Mouse (Mus musculus): Measurements from ENCODE around the gene Taf1b. TPM values are rescaled to one million over a fixed set of nuclear protein-coding genes. Genes with fewer than 3 reads are reported as not detected.
A peak's percentile ranks its signal among the peaks of the same experiment; 100 is the strongest.
"Not testable (repeated sequence)": the region's sequence is repeated elsewhere in the genome, so short reads cannot be mapped to it uniquely, and the experiment has no call there.

Taf1b gene
- 26.9 and 27.4 TPM in 2 replicates for polyA plus RNA-seq (2016; fragmentation: Nextera tagmentation; extraction: Ambion mirVana)

DNA sequence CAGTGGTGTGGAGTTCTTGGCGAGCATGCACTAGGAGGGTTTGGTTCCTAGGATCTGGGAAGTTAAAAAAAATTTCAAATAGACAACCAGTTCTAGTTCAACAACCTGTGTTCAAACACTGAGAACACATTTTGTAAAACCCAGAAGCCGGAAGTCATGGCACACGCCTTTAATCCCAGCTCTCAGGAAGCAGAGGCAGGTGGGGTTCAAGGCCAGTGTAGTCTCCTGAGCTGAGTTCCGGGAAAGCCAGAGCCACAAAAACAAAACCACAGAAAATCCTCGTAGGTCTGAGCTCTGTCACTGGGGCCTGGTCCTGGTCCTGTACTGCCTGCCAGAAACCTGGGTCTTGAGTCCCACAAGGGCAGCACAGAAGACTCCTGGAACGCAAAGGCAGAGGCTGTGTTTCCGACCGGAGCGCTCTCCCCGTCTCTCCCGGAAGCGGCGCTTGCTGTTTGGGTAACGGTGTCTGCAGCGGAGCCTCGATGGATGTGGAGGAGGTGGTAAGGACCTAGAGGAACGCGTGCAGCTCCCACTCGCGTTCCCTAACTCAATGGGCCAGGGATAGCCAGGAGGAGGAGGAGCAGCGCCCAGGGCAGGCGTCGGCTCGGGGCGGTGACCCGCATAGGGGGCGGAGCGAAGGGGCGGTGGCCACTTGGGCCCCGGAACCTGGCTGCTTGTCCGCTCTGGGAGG lies at the start of gene Taf1b:
Gene Taf1b, plus strand, starts transcription at position 210 of the 691 bp plus-strand sequence.
- H3K36me3 ChIP-seq = 0 out of 2 replicates have a peak, but pooled peaks cover 2% of the 10 kb centered on the region
- peak within 1 kb of the TSS; percentile 77 for H3K4me3 ChIP-seq
- WGBS = 9% methylated on average over 31 of the region's 31 CpGs
- peak; percentile 90 for ATAC-seq (ENCODE audit: low FRiP score, low read depth)
- H3K4me2 ChIP-seq (replicated peaks) = peak within 1 kb of the TSS; percentile 56
- no peaks in the 10 kb centered on the region for H3K27me3 ChIP-seq
- H3K9ac ChIP-seq (replicated peaks) = peak within 1 kb of the TSS; percentile 73
- no peaks in the 10 kb centered on the region for H3K9me3 ChIP-seq
- H3K27ac ChIP-seq (replicated peaks) = 0 out of 2 replicates have a peak within 1 kb of the TSS, but pooled peaks have one; percentile 30
- H3K4me1 ChIP-seq = no peaks in the 10 kb centered on the region

- H3K4me1 ChIP-seq = no peaks in the 10 kb centered on the region
- no peak overlapping the region for H3K9ac ChIP-seq (replicated peaks)
- H3K9me3 ChIP-seq = no peaks in the 10 kb centered on the region
- ATAC-seq (ENCODE audit: low FRiP score, low read depth) = no peak
- 93% methylated on average over 10 of the region's 10 CpGs for WGBS
- H3K36me3 ChIP-seq = no peaks in the 10 kb centered on the region
- H3K4me2 ChIP-seq (replicated peaks) = no peak overlapping the region
- no peak overlapping the region for H3K27ac ChIP-seq (replicated peaks)
- no peak overlapping the region for H3K4me3 ChIP-seq
- H3K27me3 ChIP-seq = no peaks in the 10 kb centered on the region
Measured at GRCm38 (mm10) chr12:24460406-24460805, 37.8 kb upstream of the Taf1b start.

GRCm38 (mm10) chr12:24462121-24462520 lies 36.0 kb upstream of the Taf1b start:
- WGBS = 45% methylated on average over 4 of the region's 4 CpGs
- not testable (repeated sequence) for ATAC-seq (ENCODE audit: low FRiP score, low read depth); H3K9ac ChIP-seq (replicated peaks)

DNA sequence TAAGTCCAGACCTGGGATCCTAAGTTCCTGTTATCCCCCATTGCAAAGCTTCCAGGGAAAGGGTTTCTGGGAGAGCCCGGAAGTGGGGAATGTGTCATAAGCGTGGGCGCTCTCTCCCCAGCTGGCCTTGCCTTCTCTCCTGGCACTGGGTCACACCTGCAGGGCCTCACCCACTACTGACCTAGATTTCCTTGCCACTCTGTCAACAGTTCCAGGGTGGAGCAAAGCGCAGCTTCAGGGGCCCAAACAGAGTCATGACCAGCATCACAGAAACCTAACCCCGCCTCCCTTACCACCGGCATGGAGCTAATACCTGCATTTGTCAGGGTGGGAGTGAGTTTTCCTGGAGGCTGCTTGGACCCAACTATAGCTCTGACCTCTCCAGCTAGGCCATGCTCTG lies 34.7 kb upstream of the Taf1b start:
- not testable (repeated sequence) for H3K27ac ChIP-seq (replicated peaks); H3K4me2 ChIP-seq (replicated peaks); H3K9me3 ChIP-seq; ATAC-seq (ENCODE audit: low FRiP score, low read depth); H3K4me1 ChIP-seq; H3K27me3 ChIP-seq; H3K9ac ChIP-seq (replicated peaks); H3K36me3 ChIP-seq; H3K4me3 ChIP-seq
- WGBS = 87% methylated on average over 6 of the region's 6 CpGs

More at GRCm38 (mm10) chr12:24462121-24462520, 36.0 kb upstream of the Taf1b start:
- not testable (repeated sequence) for H3K4me3 ChIP-seq; H3K9me3 ChIP-seq; H3K36me3 ChIP-seq; H3K27ac ChIP-seq (replicated peaks); H3K4me2 ChIP-seq (replicated peaks); H3K4me1 ChIP-seq; H3K27me3 ChIP-seq

DNA sequence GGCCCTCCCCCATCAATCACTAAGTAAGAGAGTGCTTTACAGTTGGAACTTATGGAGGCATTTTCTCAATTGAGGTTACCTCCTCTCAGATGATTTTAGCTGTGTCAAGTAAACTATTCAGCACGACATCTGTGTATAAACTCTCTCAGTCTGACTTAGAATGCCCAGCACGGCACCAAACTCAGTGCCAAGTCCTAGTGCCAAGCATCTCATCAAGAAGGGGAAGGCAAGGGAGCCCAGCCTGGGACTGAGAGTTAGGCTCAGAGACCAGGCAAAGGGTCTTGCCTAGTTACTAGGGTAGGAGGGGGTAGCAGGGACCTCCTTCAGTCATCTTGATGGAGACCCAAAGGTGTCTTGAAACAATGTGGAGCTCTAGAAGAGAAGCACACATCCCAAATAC lies 29.2 kb upstream of the Taf1b start:
- H3K4me1 ChIP-seq = no peaks in the 10 kb centered on the region
- no peak overlapping the region for H3K4me2 ChIP-seq (replicated peaks)
- H3K27me3 ChIP-seq = no peaks in the 10 kb centered on the region
- H3K27ac ChIP-seq (replicated peaks) = no peak overlapping the region
- no peak overlapping the region for H3K9ac ChIP-seq (replicated peaks)
- no peaks in the 10 kb centered on the region for H3K9me3 ChIP-seq
- no peak for ATAC-seq (ENCODE audit: low FRiP score, low read depth)
- H3K4me3 ChIP-seq = no peak overlapping the region
- WGBS = 77% methylated on average over 2 of the region's 2 CpGs
- H3K36me3 ChIP-seq = no peaks in the 10 kb centered on the region

- no peak overlapping the region for H3K4me3 ChIP-seq
- H3K9ac ChIP-seq (replicated peaks) = no peak overlapping the region
- H3K9me3 ChIP-seq = no peaks in the 10 kb centered on the region
- H3K27ac ChIP-seq (replicated peaks) = no peak overlapping the region
- no peaks in the 10 kb centered on the region for H3K4me1 ChIP-seq
- peak; percentile 44; the same call in 1 of the 2 replicates for ATAC-seq (ENCODE audit: low FRiP score, low read depth)
- H3K36me3 ChIP-seq = no peaks in the 10 kb centered on the region
- no peak overlapping the region for H3K4me2 ChIP-seq (replicated peaks)
- no peaks in the 10 kb centered on the region for H3K27me3 ChIP-seq
- WGBS = 18% methylated on average over 4 of the region's 4 CpGs
Measured at GRCm38 (mm10) chr12:24470943-24471342, 27.2 kb upstream of the Taf1b start.

DNA sequence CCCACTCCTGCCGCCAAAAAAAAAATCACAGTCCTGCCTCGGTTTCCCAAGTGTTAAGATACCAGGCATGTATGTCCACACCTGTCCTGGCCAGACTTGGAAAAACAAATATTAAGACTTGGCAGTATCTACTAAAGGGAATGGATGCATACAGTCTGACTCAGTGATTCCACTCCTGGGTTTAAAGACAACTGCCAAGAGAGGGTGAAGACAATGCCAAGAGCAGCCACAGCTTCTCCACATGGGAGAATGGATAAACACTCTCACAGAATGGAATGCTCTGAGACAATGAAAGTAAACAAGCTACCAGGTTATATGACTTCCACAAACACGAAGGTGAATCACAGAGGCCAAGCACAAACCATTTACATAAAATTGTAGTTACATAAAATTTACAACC lies 24.9 kb upstream of the Taf1b start:
- Histone ChIP-seq H3K27ac (replicated peaks) (no peak overlapping the region), H3K4me1 (no peaks in the 10 kb centered on the region), H3K27me3 (no peaks in the 10 kb centered on the region), H3K4me3 (no peak overlapping the region), H3K9me3 (no peaks in the 10 kb centered on the region), H3K36me3 (no peaks in the 10 kb centered on the region), H3K9ac (replicated peaks) (no peak overlapping the region), H3K4me2 (replicated peaks) (no peak overlapping the region)
- no peak for ATAC-seq (ENCODE audit: low FRiP score, low read depth)
- 73% methylated on average over 3 of the region's 3 CpGs for WGBS

DNA sequence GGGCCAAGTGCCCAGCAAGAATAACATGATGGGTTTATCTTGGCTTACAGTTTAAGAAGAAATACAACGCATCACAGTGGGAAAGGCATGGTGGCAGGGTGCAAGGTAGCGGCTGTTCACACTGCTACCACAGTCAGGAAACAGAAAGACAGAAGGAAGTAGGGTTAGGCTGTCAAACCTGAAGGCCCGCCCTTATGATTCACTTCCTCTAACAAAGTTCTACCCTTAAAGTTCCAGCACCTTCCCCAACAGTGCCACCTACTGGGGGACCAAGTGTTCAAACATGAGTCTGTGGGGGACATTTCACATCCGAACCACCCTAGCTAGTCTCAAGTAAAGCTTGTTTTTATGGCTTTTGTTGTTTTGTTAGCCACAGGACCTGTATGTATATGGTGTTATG lies 13.2 kb upstream of the Taf1b start:
- 93% methylated on average over 4 of the region's 4 CpGs for WGBS
- H3K4me2 ChIP-seq (replicated peaks) = no peak overlapping the region
- no peaks in the 10 kb centered on the region for H3K27me3 ChIP-seq
- H3K4me1 ChIP-seq = no peaks in the 10 kb centered on the region
- ATAC-seq (ENCODE audit: low FRiP score, low read depth) = no peak
- H3K36me3 ChIP-seq = no peaks in the 10 kb centered on the region
- H3K4me3 ChIP-seq = no peak overlapping the region
- no peak overlapping the region for H3K9ac ChIP-seq (replicated peaks)
- H3K27ac ChIP-seq (replicated peaks) = no peak overlapping the region
- no peaks in the 10 kb centered on the region; the same call in 1 of the 2 replicates for H3K9me3 ChIP-seq

DNA sequence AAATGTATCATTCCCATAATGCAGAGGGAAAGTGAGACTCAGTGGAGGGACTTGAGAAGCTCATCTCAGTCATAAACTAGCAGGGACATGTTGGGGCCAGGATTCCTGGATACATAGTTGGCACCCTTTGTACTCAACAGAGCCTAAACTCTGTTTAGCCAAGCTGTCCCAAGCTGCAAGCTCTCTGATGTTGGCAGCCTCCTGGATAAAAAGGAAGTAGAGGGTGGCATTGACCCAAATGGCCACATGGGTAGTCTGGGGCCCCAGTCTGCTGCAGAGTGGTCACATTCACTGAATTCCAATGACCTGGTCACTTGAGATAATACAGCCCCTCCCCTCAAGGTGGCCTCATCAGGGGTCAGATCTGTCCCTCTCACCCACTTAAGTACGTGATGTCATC lies 11.3 kb upstream of the Taf1b start:
- Histone ChIP-seq H3K27ac (replicated peaks) (no peak overlapping the region), H3K36me3 (no peaks in the 10 kb centered on the region), H3K4me3 (no peak overlapping the region), H3K9ac (replicated peaks) (no peak overlapping the region), H3K27me3 (no peaks in the 10 kb centered on the region), H3K4me2 (replicated peaks) (no peak overlapping the region), H3K9me3 (no peaks in the 10 kb centered on the region; the same call in 1 of the 2 replicates), H3K4me1 (no peaks in the 10 kb centered on the region)
- ATAC-seq (ENCODE audit: low FRiP score, low read depth) = no peak
- 91% methylated on average over 1 of the region's 1 CpGs for WGBS

DNA sequence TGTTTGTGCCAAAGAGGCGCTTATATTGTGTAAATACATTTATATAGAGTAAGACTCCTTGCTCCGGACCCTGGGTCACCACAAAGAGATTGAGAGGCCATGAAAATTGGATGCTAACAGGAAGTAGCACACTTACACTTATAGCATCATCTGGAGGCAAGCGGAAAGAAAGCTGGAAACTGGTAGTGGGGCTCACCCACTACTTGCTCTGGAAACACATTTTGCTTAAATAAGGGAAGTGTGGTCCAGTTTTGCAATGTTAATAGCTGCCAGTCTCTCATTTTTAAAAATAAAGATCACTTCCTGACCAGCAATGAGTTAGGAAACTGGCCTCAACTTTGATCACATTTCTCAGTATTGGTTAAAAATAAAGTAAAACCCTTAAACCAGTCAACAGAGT lies 5.7 kb upstream of the Taf1b start:
- H3K9me3 ChIP-seq; H3K27ac ChIP-seq (replicated peaks); H3K9ac ChIP-seq (replicated peaks); H3K36me3 ChIP-seq; H3K4me3 ChIP-seq; ATAC-seq (ENCODE audit: low FRiP score, low read depth); H3K4me1 ChIP-seq; H3K27me3 ChIP-seq; H3K4me2 ChIP-seq (replicated peaks): not testable (repeated sequence)
- 91% methylated on average over 3 of the region's 3 CpGs for WGBS

- Histone ChIP-seq H3K9ac (replicated peaks) (no peak overlapping the region), H3K4me1 (no peaks in the 10 kb centered on the region), H3K4me3 (no peak overlapping the region), H3K27me3 (no peaks in the 10 kb centered on the region), H3K9me3 (no peaks in the 10 kb centered on the region), H3K4me2 (replicated peaks) (peak overlapping the region; percentile 29), H3K27ac (replicated peaks) (no peak overlapping the region), H3K36me3 (no peaks in the 10 kb centered on the region)
- WGBS = 71% methylated on average over 9 of the region's 9 CpGs
- ATAC-seq (ENCODE audit: low FRiP score, low read depth) = no peak
Measured at GRCm38 (mm10) chr12:24493011-24493410, 5.1 kb upstream of the Taf1b start.

DNA sequence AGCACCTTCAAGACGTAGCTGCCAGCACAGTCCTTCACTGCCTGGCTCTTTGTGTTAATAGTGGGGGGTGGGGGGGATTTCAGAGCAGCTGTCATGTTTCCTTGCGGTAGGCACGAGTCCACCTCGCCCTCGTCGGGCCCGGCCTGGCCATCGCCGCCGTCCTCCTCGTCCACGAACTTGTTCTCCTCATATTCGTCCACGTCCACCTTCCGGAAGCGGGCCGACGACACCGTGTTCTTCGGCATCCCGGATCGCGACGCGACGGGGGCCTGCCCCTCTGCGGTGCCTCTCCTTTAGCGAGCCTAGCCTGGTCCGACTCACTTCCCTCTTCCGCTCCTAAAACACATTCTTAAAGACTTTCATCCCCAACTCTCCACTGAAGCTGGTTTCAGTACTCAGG lies 4.7 kb upstream of the Taf1b start:
- no peak overlapping the region for H3K9ac ChIP-seq (replicated peaks)
- 63% methylated on average over 30 of the region's 30 CpGs for WGBS

DNA sequence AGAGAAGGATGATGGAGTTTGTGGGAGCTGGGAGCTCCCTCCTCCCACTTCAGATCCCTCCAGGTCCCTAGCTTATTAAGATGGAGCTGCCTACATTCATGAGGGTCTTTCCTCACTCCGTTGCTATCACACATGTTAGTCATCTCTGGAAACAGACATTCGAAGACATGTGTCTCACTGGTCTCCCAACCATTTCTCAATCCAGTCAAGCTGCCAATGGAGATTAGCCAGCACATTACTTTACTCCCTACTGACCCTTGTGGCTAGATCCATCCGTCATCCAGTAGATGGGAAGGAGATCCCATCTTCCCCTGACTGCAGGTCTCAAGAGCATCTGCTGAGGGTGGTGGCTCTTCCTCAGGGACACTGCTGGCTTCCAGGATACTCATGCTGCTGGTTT lies 3.4 kb upstream of the Taf1b start:
- H3K9ac ChIP-seq (replicated peaks); H3K27me3 ChIP-seq; H3K9me3 ChIP-seq; H3K4me3 ChIP-seq; H3K27ac ChIP-seq (replicated peaks); ATAC-seq (ENCODE audit: low FRiP score, low read depth); H3K4me2 ChIP-seq (replicated peaks); H3K36me3 ChIP-seq; H3K4me1 ChIP-seq: not testable (repeated sequence)
- 73% methylated on average over 2 of the region's 3 CpGs for WGBS

More for the DNA sequence above, 4.7 kb upstream of the Taf1b start:
- Histone ChIP-seq H3K36me3 (no peaks in the 10 kb centered on the region), H3K27me3 (no peaks in the 10 kb centered on the region), H3K4me1 (no peaks in the 10 kb centered on the region), H3K27ac (replicated peaks) (no peak overlapping the region), H3K4me2 (replicated peaks) (peak overlapping the region; percentile 29), H3K9me3 (no peaks in the 10 kb centered on the region), H3K4me3 (no peak overlapping the region)
- no peak for ATAC-seq (ENCODE audit: low FRiP score, low read depth)
